Mouse (Mus musculus) hindbrain, postnatal 0 days (tissue): ENCODE measurements around the gene Abl1. TPM values are rescaled to one million over a fixed set of nuclear protein-coding genes. Genes with fewer than 3 reads are reported as not detected.
A peak's percentile ranks its signal among the peaks of the same experiment; 100 is the strongest.

ENCODE experiments used
- ATAC-seq: fragments of 200-750 bp; cut with Nextera tagmentation; 2 replicates; pipeline ENCODE4 v1.8.0; 2017; ENCODE audit warnings: mild to moderate bottlenecking, moderate TSS enrichment, moderate library complexity
- DNase-seq: peaks from one replicate; pipeline ENCODE4 v3.0.0-alpha.2; 2015; ENCODE audit warnings: low spot score
- H3K27ac ChIP-seq: fragments of 300-500 bp; sonication (generic); 2 replicates; pipeline ENCODE4 v1.5.1; 2014; ENCODE audit warnings: mild to moderate bottlenecking
- H3K27me3 ChIP-seq: fragments of 300-500 bp; sonication (generic); 2 replicates; pipeline ENCODE4 v1.6.1; 2014; ENCODE audit warnings: low read length, mixed read lengths; ENCODE audit not compliant: insufficient read depth
- H3K36me3 ChIP-seq: fragments of 300-500 bp; sonication (generic); 2 replicates; pipeline ENCODE4 v1.6.1; 2014; ENCODE audit warnings: low read length, mixed read lengths; ENCODE audit not compliant: insufficient read depth
- H3K4me1 ChIP-seq: fragments of 300-500 bp; sonication (generic); 2 replicates; pipeline ENCODE4 v1.6.1; 2014; ENCODE audit warnings: antibody characterized with exemption, low read length, mixed read lengths; ENCODE audit not compliant: insufficient read depth
- H3K4me2 ChIP-seq: fragments of 300-500 bp; sonication (generic); 2 replicates; pipeline ENCODE4 v1.6.1; 2014; ENCODE audit warnings: low read depth, mild to moderate bottlenecking, low read length, moderate library complexity, mixed read lengths
- H3K4me3 ChIP-seq: fragments of 300-500 bp; sonication (generic); 2 replicates; pipeline ENCODE4 v1.5.1; 2014; ENCODE audit warnings: low read length
- H3K9ac ChIP-seq: fragments of 300-500 bp; sonication (generic); replicated peaks from 2 replicates; pipeline ENCODE4 v1.6.1; 2014; ENCODE audit warnings: mild to moderate bottlenecking, low read length, moderate library complexity, mixed read lengths
- H3K9me3 ChIP-seq: fragments of 300-500 bp; sonication (generic); 2 replicates; pipeline ENCODE4 v1.6.1; 2016; ENCODE audit warnings: low read length, mixed read lengths
- CTCF ChIP-seq: IDR thresholded peaks from 2 replicates; pipeline ENCODE4 v1.5.1; 2016; ENCODE audit warnings: antibody characterized with exemption, control low read depth, low read depth
- WGBS: fragments of 180-500 bp; shearing (Covaris S2); extraction: QIAGEN DNeasy Blood & Tissue Kit; methylation state at CpG from one replicate; pipeline ENCODE4 v1.1.7; 2014; 5-methylcytosine and 5-hydroxymethylcytosine counted together
- polyA plus RNA-seq: library from polyadenylated mRNA; unstranded; fragments of >200 nt; fragmentation: Nextera tagmentation; extraction: Ambion mirVana; gene quantifications from 2 replicates; pipeline ENCODE4 v1.2.1, GENCODE M21; 2015
- total RNA-seq: library from RNA; depleted of rRNA; stranded (reverse); fragments of >200 nt; gene quantifications from 2 replicates; pipeline ENCODE4 v1.2.3, GENCODE M21; 2014

Abl1 gene
- total and polyA plus RNA-seq, 2 experiments from 2014 or later, result 13.1 to 57.5 TPM

- DNase-seq, result no peak
- Histone ChIP-seq H3K4me2 (no peak overlapping the region), H3K36me3 (no peaks in the 10 kb centered on the region), H3K27ac (no peak overlapping the region), H3K9ac (no peak overlapping the region), H3K4me1 (no peaks in the 10 kb centered on the region), H3K9me3 (no peaks in the 10 kb centered on the region), H3K27me3 (no peaks in the 10 kb centered on the region), H3K4me3 (no peak overlapping the region)
- no peak for ATAC-seq
- TF ChIP-seq CTCF, result no peak
- 81% methylated on average over 3 of the region's 3 CpGs for WGBS
Measured at GRCm38 (mm10) chr2:31713813-31714212, 25.6 kb downstream of the Abl1 start.

GRCm38 (mm10) chr2:31714780-31715179, 26.6 kb downstream of the Abl1 start:
- no peak for TF ChIP-seq CTCF
- 98% methylated on average over 4 of the region's 4 CpGs for WGBS

DNA sequence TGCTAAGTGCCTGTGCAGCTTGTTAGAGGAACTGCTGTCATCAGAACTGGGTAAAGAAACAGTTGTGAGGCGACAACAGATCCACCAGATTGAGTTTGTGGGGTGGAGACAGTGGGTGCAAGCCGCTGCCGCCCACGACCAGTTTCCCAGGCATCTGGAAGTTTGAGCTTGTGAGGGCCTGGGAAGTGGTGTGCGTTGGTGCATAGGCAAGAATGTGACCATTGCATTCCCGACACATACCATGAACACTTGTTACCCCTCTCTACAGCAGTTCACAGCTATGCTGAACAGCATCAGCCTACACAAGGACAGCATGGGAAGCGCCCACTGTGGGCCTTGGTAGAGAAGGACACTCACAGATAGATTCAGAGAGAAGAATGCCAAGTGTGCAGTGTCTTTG, 27.8 kb downstream of the Abl1 start:
- H3K4me3 ChIP-seq, result no peak overlapping the region
- no peak overlapping the region for H3K9ac ChIP-seq
- H3K27ac ChIP-seq, result no peak overlapping the region
- no peaks in the 10 kb centered on the region for H3K4me1 ChIP-seq
- DNase-seq (no peak), ATAC-seq (no peak)
- H3K4me2 ChIP-seq, result no peak overlapping the region
- no peaks in the 10 kb centered on the region for H3K36me3 ChIP-seq
- H3K9me3 ChIP-seq, result no peaks in the 10 kb centered on the region
- H3K27me3 ChIP-seq, result no peaks in the 10 kb centered on the region
- no peak for TF ChIP-seq CTCF
- 87% methylated on average over 7 of the region's 7 CpGs for WGBS

More at GRCm38 (mm10) chr2:31714780-31715179, 26.6 kb downstream of the Abl1 start:
- Histone ChIP-seq H3K9me3 (no peaks in the 10 kb centered on the region), H3K4me2 (no peak overlapping the region), H3K4me3 (no peak overlapping the region), H3K27ac (no peak overlapping the region), H3K36me3 (no peaks in the 10 kb centered on the region), H3K27me3 (no peaks in the 10 kb centered on the region), H3K4me1 (no peaks in the 10 kb centered on the region), H3K9ac (no peak overlapping the region)
- DNase-seq (no peak), ATAC-seq (no peak)

DNA sequence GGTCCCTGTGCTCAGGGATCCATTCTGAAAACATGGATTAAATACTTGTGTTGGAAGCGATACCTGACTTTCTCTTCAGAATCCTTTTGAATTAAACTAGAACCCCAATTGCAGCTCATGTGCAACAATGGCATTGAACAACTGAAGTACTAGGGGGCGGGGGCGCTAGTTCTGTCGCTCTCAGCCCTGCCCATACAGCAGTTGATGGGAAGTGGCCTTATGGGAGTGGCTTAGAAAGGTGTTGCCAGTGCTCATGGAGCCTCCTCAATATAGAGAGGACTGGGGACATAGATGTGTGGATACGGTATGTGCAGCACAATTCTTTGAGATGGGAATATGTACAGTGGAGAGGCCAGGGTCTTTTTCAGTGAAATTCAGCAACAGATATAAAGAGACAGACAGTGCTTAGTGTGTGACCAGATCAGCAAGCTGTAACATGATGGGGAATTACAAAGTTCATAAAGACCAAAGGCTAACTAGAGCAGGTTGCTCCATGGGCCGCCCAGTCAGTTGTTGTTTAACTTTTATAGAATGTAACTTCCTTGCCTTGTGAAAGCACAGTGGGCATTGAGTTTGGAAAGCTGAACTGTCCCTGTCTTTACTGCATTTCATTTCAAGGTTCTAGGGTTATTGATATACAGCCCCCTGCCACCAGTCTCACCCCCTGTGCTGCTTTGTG, 31.2 kb downstream of the Abl1 start:
- Histone ChIP-seq H3K4me1 (no peaks in the 10 kb centered on the region), H3K27ac (no peak overlapping the region), H3K4me3 (no peak overlapping the region), H3K9ac (no peak overlapping the region), H3K4me2 (no peak overlapping the region), H3K27me3 (no peaks in the 10 kb centered on the region), H3K9me3 (no peaks in the 10 kb centered on the region), H3K36me3 (no peaks in the 10 kb centered on the region)
- TF ChIP-seq CTCF, result no peak
- ATAC-seq (no peak), DNase-seq (no peak)
- WGBS, result 86% methylated on average over 6 of the region's 6 CpGs

DNA sequence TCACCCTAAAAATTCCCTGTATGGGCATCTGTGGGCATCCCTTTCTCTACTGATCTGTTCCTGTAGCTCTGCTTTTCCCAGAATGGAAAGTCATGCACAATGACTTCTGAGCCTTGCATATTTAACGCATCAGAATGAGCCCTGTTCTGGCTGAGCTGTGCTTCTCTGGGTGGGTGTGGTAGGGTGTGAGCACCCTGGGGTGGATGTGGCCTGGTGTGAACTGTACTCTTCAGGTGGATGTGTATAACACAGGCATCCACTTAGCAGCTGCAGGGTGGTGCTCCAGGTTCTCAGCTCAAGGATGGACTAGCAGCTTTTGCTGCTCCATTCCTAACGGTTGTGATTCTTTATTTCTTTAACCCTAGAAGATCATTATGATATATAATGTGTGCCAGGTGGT, 31.8 kb downstream of the Abl1 start:
- TF ChIP-seq CTCF, result no peak
- Histone ChIP-seq H3K36me3 (no peaks in the 10 kb centered on the region), H3K9ac (no peak overlapping the region), H3K9me3 (no peaks in the 10 kb centered on the region), H3K4me3 (no peak overlapping the region), H3K27me3 (no peaks in the 10 kb centered on the region), H3K4me2 (no peak overlapping the region), H3K27ac (no peak overlapping the region), H3K4me1 (no peaks in the 10 kb centered on the region)
- WGBS, result 78% methylated on average over 2 of the region's 2 CpGs
- DNase-seq (no peak), ATAC-seq (no peak)

- no peak overlapping the region for H3K4me2 ChIP-seq
Measured at GRCm38 (mm10) chr2:31720783-31721182, 32.6 kb downstream of the Abl1 start.

DNA sequence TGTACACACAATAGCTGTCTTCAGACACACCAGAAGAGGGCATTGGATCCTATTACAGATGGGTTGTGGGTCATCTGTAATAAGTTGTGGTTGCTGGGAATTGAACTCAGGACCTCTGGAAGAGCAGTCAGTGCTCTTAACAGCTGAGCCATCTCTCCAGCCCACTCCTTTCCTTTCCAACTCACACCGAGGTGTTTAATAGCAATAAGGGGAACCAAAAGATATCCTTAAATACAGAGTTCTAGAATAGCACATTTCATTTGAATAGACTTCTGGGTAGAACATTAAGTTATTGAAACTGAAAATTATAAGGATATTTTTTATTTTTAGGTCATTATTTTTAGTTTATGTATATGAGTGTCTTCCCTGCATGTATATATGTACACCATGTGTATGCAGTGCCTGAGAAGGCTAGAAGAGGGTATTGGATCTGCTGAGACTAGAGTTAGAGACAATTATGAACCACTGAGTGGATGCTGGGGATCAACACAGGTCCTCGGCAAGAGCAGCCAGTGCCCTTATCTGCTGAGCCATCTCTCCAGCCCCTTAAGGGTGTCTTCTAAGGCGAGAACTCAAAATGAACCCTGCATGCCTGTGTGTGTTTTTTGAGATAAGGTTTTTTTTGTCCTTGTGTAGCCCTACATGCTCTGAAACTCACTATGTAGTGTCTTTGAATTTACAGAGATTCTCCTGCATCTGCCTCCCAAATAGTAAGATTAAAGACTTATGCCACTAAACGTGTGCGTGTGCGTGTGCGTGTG, 36.7 kb downstream of the Abl1 start:
- ATAC-seq (no peak), DNase-seq (no peak)
- Histone ChIP-seq H3K27me3 (no peaks in the 10 kb centered on the region), H3K4me1 (no peaks in the 10 kb centered on the region; the same call in 1 of the 2 replicates), H3K4me2 (no peak overlapping the region), H3K4me3 (no peak overlapping the region), H3K27ac (no peak overlapping the region), H3K36me3 (no peaks in the 10 kb centered on the region), H3K9me3 (no peaks in the 10 kb centered on the region), H3K9ac (no peak overlapping the region)
- 96% methylated on average over 7 of the region's 7 CpGs for WGBS
- TF ChIP-seq CTCF, result no peak

More at GRCm38 (mm10) chr2:31720783-31721182, 32.6 kb downstream of the Abl1 start:
- WGBS, result 65% methylated on average over 4 of the region's 4 CpGs
- TF ChIP-seq CTCF, result peak; percentile 65
- H3K4me3 ChIP-seq, result no peak overlapping the region
- no peaks in the 10 kb centered on the region for H3K27me3 ChIP-seq
- no peaks in the 10 kb centered on the region for H3K4me1 ChIP-seq
- H3K27ac ChIP-seq, result no peak overlapping the region
- H3K36me3 ChIP-seq, result no peaks in the 10 kb centered on the region
- no peak overlapping the region for H3K9ac ChIP-seq
- ATAC-seq (no peak), DNase-seq (peak; percentile 57)
- H3K9me3 ChIP-seq, result no peaks in the 10 kb centered on the region
